Mouse (Mus musculus) liver, adult 2 months (tissue): ENCODE results near the gene Akr1c19. TPM values are rescaled to one million over a fixed set of nuclear protein-coding genes. Genes with fewer than 3 reads are reported as not detected.
A peak's percentile ranks its signal among the peaks of the same experiment; 100 is the strongest.

Source experiments
- DNase-seq: peaks from one replicate; pipeline ENCODE4 v3.0.0-alpha.2; 2011; ENCODE audit warnings: low read depth, low spot score; ENCODE audit errors: extremely low read depth
- H3K27ac ChIP-seq: fragments of 200-500 bp; replicated peaks from 2 replicates; pipeline ENCODE4 v1.5.1; 2012; ENCODE audit warnings: low read depth, mild to moderate bottlenecking, control low read depth, inconsistent platforms, low read length; ENCODE audit not compliant: insufficient read depth
- H3K27me3 ChIP-seq: fragments of 200-500 bp; 2 replicates; pipeline ENCODE4 v1.6.1; 2012; ENCODE audit warnings: mild to moderate bottlenecking, moderate library complexity, low read length, inconsistent platforms; ENCODE audit not compliant: control insufficient read depth, insufficient read depth
- H3K36me3 ChIP-seq: fragments of 200-500 bp; 2 replicates; pipeline ENCODE4 v1.6.1; 2012; ENCODE audit warnings: low read length, inconsistent platforms; ENCODE audit not compliant: control insufficient read depth, insufficient read depth
- H3K4me1 ChIP-seq: fragments of 200-500 bp; 2 replicates; pipeline ENCODE4 v1.6.1; 2011; ENCODE audit warnings: low read length; ENCODE audit not compliant: control insufficient read depth, insufficient read depth
- H3K4me3 ChIP-seq: fragments of 200-500 bp; 2 replicates; pipeline ENCODE4 v1.5.1; 2011; ENCODE audit warnings: low read depth, mild to moderate bottlenecking, control low read depth, low read length, moderate library complexity; ENCODE audit not compliant: insufficient read depth
- H3K79me2 ChIP-seq: fragments of 200-500 bp; 2 replicates; pipeline ENCODE4 v1.6.1; 2012; ENCODE audit warnings: inconsistent platforms, mild to moderate bottlenecking, low read length, moderate library complexity; ENCODE audit not compliant: control insufficient read depth, insufficient read depth
- H3K9ac ChIP-seq: fragments of 200-500 bp; 2 replicates; pipeline ENCODE4 v1.6.1; 2012; ENCODE audit warnings: low read depth, mild to moderate bottlenecking, control low read depth, inconsistent platforms, low read length
- CTCF ChIP-seq: fragments of 200-500 bp; IDR thresholded peaks from 2 replicates; pipeline ENCODE4 v1.5.1; 2011; ENCODE audit warnings: low read depth, low read length, control low read depth
- POLR2A ChIP-seq: fragments of 200-500 bp; IDR thresholded peaks from 2 replicates; pipeline ENCODE4 v1.6.1; 2011; ENCODE audit warnings: low read length, control low read depth; ENCODE audit not compliant: insufficient read depth; ENCODE audit errors: extremely low read depth
- whole genome bisulfite sequencing: fragments of 180-500 bp; shearing (Covaris S2); methylation state at CpG from one replicate; pipeline ENCODE4 v1.1.7; 2018; 5-methylcytosine and 5-hydroxymethylcytosine counted together
- polyA plus RNA-seq: library from polyadenylated mRNA; depleted of rRNA; stranded (reverse); fragments of >200 nt; gene quantifications from 2 replicates; pipeline ENCODE4 v1.2.3, GENCODE M21; 2012; rRNA removed
- total RNA-seq: library from RNA; depleted of rRNA; stranded (reverse); fragments of >200 nt; gene quantifications from 2 replicates; pipeline ENCODE4 v1.2.3, GENCODE M21; 2014; rRNA removed

Akr1c19 gene
- total and polyA plus RNA-seq, 2 experiments: 25.8 to 182 TPM

- Histone ChIP-seq H3K79me2 (peaks cover 9% of the 10 kb centered on the region; the same call in 1 of the 2 replicates), H3K27ac (peak within 1 kb of the TSS; percentile 85), H3K27me3 (no peaks in the 10 kb centered on the region), H3K4me1 (peaks cover 8% of the 10 kb centered on the region; the same call in 1 of the 2 replicates), H3K4me3 (peak within 1 kb of the TSS; percentile 82), H3K36me3 (peaks cover 2% of the 10 kb centered on the region; the same call in 1 of the 2 replicates), H3K9ac (peak within 1 kb of the TSS; percentile 72)
- peak; percentile 96 for DNase-seq
- 9% methylated on average over 4 of the region's 4 CpGs for WGBS
- TF ChIP-seq POLR2A: no peak
- TF ChIP-seq CTCF: no peak
These were observed 50.8 kb downstream of the Akr1c19 start, which contains the start of gene Akr1c12 for GRCm38 (mm10) chr13:4279284-4279683. Gene Akr1c12, minus strand, starts transcription at chr13:4279433.

- Histone ChIP-seq H3K4me1 (peaks cover 8% of the 10 kb centered on the region; the same call in 1 of the 2 replicates), H3K27me3 (no peaks in the 10 kb centered on the region), H3K79me2 (peaks cover 9% of the 10 kb centered on the region; the same call in 1 of the 2 replicates), H3K4me3 (no peak overlapping the region), H3K27ac (no peak overlapping the region), H3K9ac (no peak overlapping the region), H3K36me3 (no peaks in the 10 kb centered on the region)
- TF ChIP-seq CTCF (peak; percentile 23; the same call in 1 of the 2 replicates), POLR2A (no peak)
- 38% methylated on average over 7 of the region's 7 CpGs for WGBS
- peak; percentile 58 for DNase-seq
These were observed 53.2 kb downstream of the Akr1c19 start for GRCm38 (mm10) chr13:4281471-4282412.

- H3K27ac ChIP-seq: no peak overlapping the region
- TF ChIP-seq CTCF (no peak), POLR2A (no peak)
- H3K4me1 ChIP-seq: no peaks in the 10 kb centered on the region
- no peaks in the 10 kb centered on the region for H3K36me3 ChIP-seq
- H3K4me3 ChIP-seq: no peak overlapping the region
- no peaks in the 10 kb centered on the region for H3K79me2 ChIP-seq
- WGBS: 89% methylated on average over 4 of the region's 4 CpGs
- no peak for DNase-seq
- no peak overlapping the region for H3K9ac ChIP-seq
- no peaks in the 10 kb centered on the region for H3K27me3 ChIP-seq
These were observed 68.5 kb downstream of the Akr1c19 start for GRCm38 (mm10) chr13:4296991-4297390.

Other genes with a start within 250 kb of the Akr1c19 start
- 559 and 727 TPM in 2 replicates for gene Akr1c14, start 179.7 kb upstream of the Akr1c19 start, total RNA-seq
- 72.5 and 77.5 TPM in 2 replicates for gene Akr1c14, start 179.7 kb upstream of the Akr1c19 start, polyA plus RNA-seq
- gene Akr1c18, start 78.0 kb upstream of the Akr1c19 start, total RNA-seq: 0.55 and 3.0 TPM in 2 replicates
- gene Akr1c18, start 78.0 kb upstream of the Akr1c19 start, polyA plus RNA-seq: not detected in 2 replicates
- 182 and 231 TPM in 2 replicates for gene Akr1c13, start 37.5 kb upstream of the Akr1c19 start, total RNA-seq
- gene Akr1c13, start 37.5 kb upstream of the Akr1c19 start, polyA plus RNA-seq: 30.1 and 34.6 TPM in 2 replicates
- 97.7 and 125 TPM in 2 replicates for gene Akr1c12, start 50.7 kb downstream of the Akr1c19 start, total RNA-seq
- 21.0 and 22.8 TPM in 2 replicates for gene Akr1c12, start 50.7 kb downstream of the Akr1c19 start, polyA plus RNA-seq
- gene Akr1c6, start 205.6 kb downstream of the Akr1c19 start, total RNA-seq: 1,137 and 1,675 TPM in 2 replicates
- gene Akr1c6, start 205.6 kb downstream of the Akr1c19 start, polyA plus RNA-seq: 288 and 353 TPM in 2 replicates